8 mouse cellular contexts compared by ENCODE assay signal in the genomic region with DNA sequence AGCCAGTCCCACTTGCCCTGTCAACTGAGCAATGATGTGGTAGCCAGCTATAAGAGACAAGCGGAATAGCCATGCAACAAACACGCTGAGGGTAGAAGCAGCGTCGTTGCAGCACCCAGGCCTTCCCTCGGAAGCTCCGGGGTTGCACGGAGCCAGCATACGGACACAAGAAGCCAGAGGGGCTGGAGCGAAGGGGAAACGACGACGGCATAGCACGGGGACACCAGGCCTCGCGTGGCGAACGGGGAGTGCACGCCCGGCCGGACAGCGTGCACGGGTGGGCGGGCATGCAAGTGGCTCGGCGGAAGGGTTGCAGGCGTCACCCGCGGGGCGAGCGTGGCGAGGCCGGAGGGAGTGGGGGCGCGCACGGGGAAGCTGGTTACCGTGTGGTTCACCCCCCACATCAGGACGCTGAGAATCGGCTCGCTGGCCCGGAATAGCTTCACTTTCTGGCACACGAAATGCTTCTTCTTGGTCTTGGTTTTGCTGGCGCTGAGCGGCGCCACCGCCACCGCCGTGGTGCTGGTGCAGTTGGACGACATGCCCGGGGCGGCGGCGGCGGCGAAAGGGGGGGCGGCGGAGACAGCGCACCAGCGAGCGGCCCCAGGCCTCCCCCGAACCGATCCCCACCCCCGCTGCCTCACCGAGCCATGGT. TPM values are rescaled to one million over a fixed set of nuclear protein-coding genes. Genes with fewer than 3 reads are reported as not detected.
A peak's percentile ranks its signal among the peaks of the same experiment; 100 is the strongest.
DNase-seq lines count a peak whose midpoint lies in the region; ATAC-seq and TF ChIP-seq lines count a peak whose summit lies in the region.

A gene (minus strand): TSS at position 642 of the 655 bp plus-strand sequence.

- peak within 1 kb of the TSS; percentile 71 for H3K4me2 ChIP-seq in forebrain, postnatal 0 days (ENCODE audit: low read depth)

- peak within 1 kb of the TSS; percentile 99 for H3K27ac ChIP-seq in forebrain, postnatal 0 days (ENCODE audit: low read depth, low read length)

- DNase-seq in layer of hippocampus, adult 18-20 months (ENCODE audit: low spot score in 2 of 2), result peak in 1 of 2 experiments; percentile 29
- DNase-seq in layer of hippocampus, adult 9-10 months (ENCODE audit: low spot score), result no peak
- DNase-seq in adrenal gland, postnatal 4 days (ENCODE audit: low spot score in 2 of 2), result peak in 1 of 2 experiments; percentile 21
- no peak for DNase-seq in forebrain, postnatal 0 days
- DNase-seq in heart, postnatal 36 days, result no peak
- peak in 1 of 2 experiments; percentile 69 for DNase-seq in left cerebral cortex, postnatal 36 days (ENCODE audit: low spot score in 2 of 2)
- DNase-seq in urinary bladder, postnatal 36 days (ENCODE audit: low spot score in 2 of 2), result peak; percentile 23 to 49

- H3K9me3 ChIP-seq in forebrain, postnatal 0 days (ENCODE audit: low read length), result no peaks in the 10 kb centered on the region

- TF ChIP-seq CTCF in forebrain, postnatal 0 days (IDR thresholded peaks at IDR 0.05; ENCODE audit: low read depth), result no peak

- WGBS in forebrain, postnatal 0 days, result under 1% methylated on average over 48 of the region's 63 CpGs

- ATAC-seq in forebrain, postnatal 0 days, result peak; percentile 36
- ATAC-seq in megakaryocyte-erythroid progenitor cell, adult 5-6 weeks (replicated peaks; ENCODE audit: low FRiP score, low TSS enrichment, poor library complexity, severe bottlenecking), result peak; percentile 16; the same call in 1 of the 2 replicates

- H3K4me1 ChIP-seq in forebrain, postnatal 0 days (ENCODE audit: insufficient read depth), result peaks cover 18% of the 10 kb centered on the region

- H3K27me3 ChIP-seq in forebrain, postnatal 0 days (ENCODE audit: insufficient read depth, low read length), result no peaks in the 10 kb centered on the region

- H3K9ac ChIP-seq in forebrain, postnatal 0 days, result peak within 1 kb of the TSS; percentile 96

- intact Hi-C loops in heart, postnatal 36 days (cut with DNase I), result loop anchor here (5.0 kb wide), 1 partner anchor 97 kb away; no protein-coding TSS in a partner anchor
- intact Hi-C loops in left cerebral cortex, postnatal 36 days (cut with DNase I), result loop anchor here (5.0 kb wide), 1 partner anchor 42 kb away; a partner anchor contains a TSS

- H3K4me3 ChIP-seq in forebrain, postnatal 0 days (ENCODE audit: low read depth, low read length), result peak within 1 kb of the TSS; percentile 82

- peaks cover 22% of the 10 kb centered on the region for H3K36me3 ChIP-seq in forebrain, postnatal 0 days (ENCODE audit: insufficient read depth)

RNA-seq across cellular contexts. Expression of the gene that starts here (rescaled TPM):
- total RNA-seq in layer of hippocampus, adult 18-20 months (2021), result 100 to 1,000 TPM; 114 to 115 TPM
- 10 to 100 TPM; 36.0 to 39.1 TPM for total RNA-seq in adrenal gland, postnatal 4 days (2021)
- 131 and 146 TPM in 2 replicates for total RNA-seq in forebrain, postnatal 0 days (2014; rRNA removed)
- 4.2 and 4.6 TPM in 2 replicates for polyA plus RNA-seq in forebrain, postnatal 0 days (2015; fragmentation: Nextera tagmentation; extraction: Ambion mirVana)
- 10 to 100 TPM; 20.6 to 21.7 TPM for total RNA-seq in heart, postnatal 36 days (2021)
- total RNA-seq in left cerebral cortex, postnatal 36 days (2021), result 100 to 1,000 TPM; 113 to 114 TPM
- total RNA-seq in megakaryocyte-erythroid progenitor cell, adult 5-6 weeks (2014; fragmentation: Nextera tagmentation), result 26.4 and 28.6 TPM in 2 replicates
- 24.3 and 26.6 TPM in 2 replicates for total RNA-seq in megakaryocyte-erythroid progenitor cell, adult 5-6 weeks (2017)

Comparison
In these comparisons a context has a peak if more than half of its experiments do, and no peak if none do; other contexts are left out.
1. DNase-seq: peak in urinary bladder, postnatal 36 days (2 of 2); none in layer of hippocampus, adult 9-10 months (single experiment), forebrain, postnatal 0 days (single experiment) and heart, postnatal 36 days (0 of 2).